ENCODE assay signal across 8 mouse cellular contexts in the genomic region with DNA sequence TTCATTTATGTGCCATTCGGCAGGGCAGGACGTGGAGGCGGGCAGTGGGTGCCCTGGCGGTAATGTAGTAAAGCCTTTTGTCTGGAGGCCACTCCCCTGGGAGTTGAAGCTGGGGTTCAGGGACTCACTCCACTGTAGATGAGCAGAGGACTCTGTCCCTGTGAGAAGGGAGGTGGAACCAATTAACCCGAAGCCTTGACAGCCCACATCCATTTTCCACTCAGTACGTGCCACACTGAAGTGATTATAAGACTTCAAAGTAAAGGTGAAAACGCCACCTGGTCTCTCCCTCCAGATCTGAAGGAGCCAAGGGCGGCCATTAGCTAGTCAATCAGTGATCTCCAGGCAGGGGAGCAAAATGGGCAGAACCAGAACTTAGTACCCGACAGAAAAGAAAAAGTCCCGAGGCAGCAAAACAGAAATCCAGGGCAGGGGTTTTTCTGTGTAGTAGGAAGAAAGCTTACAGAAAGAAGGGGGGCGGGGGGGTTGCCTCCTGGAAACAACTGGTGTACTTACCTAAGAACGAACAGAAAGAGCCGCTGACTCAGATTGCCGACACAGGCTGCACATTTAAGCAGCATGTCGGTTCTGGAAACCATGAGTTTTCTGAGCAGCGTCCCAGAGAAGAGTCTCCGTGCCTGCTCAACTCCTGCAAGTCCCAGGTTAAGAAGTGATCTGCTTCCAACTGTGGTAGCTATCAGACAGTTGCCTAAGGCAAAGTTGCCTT. TPM values are rescaled to one million over a fixed set of nuclear protein-coding genes. Genes with fewer than 3 reads are reported as not detected.
DNase-seq lines count a peak whose midpoint lies in the region; ATAC-seq and TF ChIP-seq lines count a peak whose summit lies in the region.

A gene (minus strand): TSS at position 677 of the 727 bp plus-strand sequence.

- peak within 1 kb of the TSS; percentile 74 for H3K9ac ChIP-seq in liver, embryonic 13.5 days

- DNase-seq in frontal cortex, adult 2 months (ENCODE audit: extremely low spot score in 1 of 2, low spot score in 1 of 2), result no peak
- no peak for DNase-seq in frontal cortex, postnatal 36 days (ENCODE audit: low spot score in 2 of 2)
- DNase-seq in gonadal fat pad, adult 2 months (ENCODE audit: low read depth), result no peak
- DNase-seq in kidney, adult 18-20 months, result peak; percentile 58
- no peak for DNase-seq in liver, embryonic 13.5 days
- no peak for DNase-seq in frontal cortex, postnatal 10 days (ENCODE audit: low spot score in 2 of 2)

- TF ChIP-seq POLR2A in small intestine, adult 2 months (IDR thresholded peaks at IDR 0.05; ENCODE audit: low read depth, low read length), result no peak

- H3K9me3 ChIP-seq in liver, embryonic 13.5 days (replicated peaks), result no peaks in the 10 kb centered on the region

- H3K27me3 ChIP-seq in liver, embryonic 13.5 days, result peaks cover 41% of the 10 kb centered on the region
- no peaks in the 10 kb centered on the region for H3K27me3 ChIP-seq in small intestine, adult 2 months (ENCODE audit: control insufficient read depth, insufficient read depth, low read length)

- H3K36me3 ChIP-seq in liver, embryonic 13.5 days, result no peaks in the 10 kb centered on the region
- no peaks in the 10 kb centered on the region for H3K36me3 ChIP-seq in small intestine, adult 2 months (ENCODE audit: control insufficient read depth, insufficient read depth, low read length)

- WGBS in liver, embryonic 13.5 days (ENCODE audit: insufficient replicate concordance), result 29% methylated on average over 17 of the region's 17 CpGs
- 17% methylated on average over 17 of the region's 17 CpGs for WGBS in small intestine, adult 2 months

- no peak for ATAC-seq in common myeloid progenitor, adult 5-6 weeks (replicated peaks; ENCODE audit: low read depth, poor library complexity, severe bottlenecking)
- no peak for ATAC-seq in liver, embryonic 13.5 days (ENCODE audit: low read depth)

- H3K27ac ChIP-seq in liver, embryonic 13.5 days, result no peak within 1 kb of the TSS
- H3K27ac ChIP-seq in small intestine, adult 2 months (ENCODE audit: insufficient read depth, low read depth, low read length), result peak within 1 kb of the TSS; percentile 45

- no peak for TF ChIP-seq CTCF in small intestine, adult 2 months (IDR thresholded peaks at IDR 0.05; ENCODE audit: extremely low read depth, insufficient read length, insufficient replicate concordance, low read depth, low read length)

- peaks cover 39% of the 10 kb centered on the region for H3K4me1 ChIP-seq in liver, embryonic 13.5 days (replicated peaks)
- H3K4me1 ChIP-seq in small intestine, adult 2 months (ENCODE audit: control insufficient read depth, insufficient read depth, insufficient read length, low read length), result peaks cover 13% of the 10 kb centered on the region

- H3K4me3 ChIP-seq in liver, embryonic 13.5 days (replicated peaks), result peak within 1 kb of the TSS; percentile 99
- peak within 1 kb of the TSS; percentile 49 for H3K4me3 ChIP-seq in small intestine, adult 2 months (ENCODE audit: low read depth, low read length)

- H3K4me2 ChIP-seq in liver, embryonic 13.5 days, result peak within 1 kb of the TSS; percentile 99

RNA-seq across cellular contexts. Expression of the gene that starts here (rescaled TPM):
- 47.1 and 47.7 TPM in 2 replicates for polyA plus RNA-seq in frontal cortex, adult 2 months (2012; rRNA removed)
- total RNA-seq in common myeloid progenitor, adult 5-6 weeks (2017), result 19.7 and 30.4 TPM in 2 replicates
- 106 and 126 TPM in 2 replicates for polyA plus RNA-seq in gonadal fat pad, adult 2 months (2012; rRNA removed)
- 46.8 and 57.1 TPM in 2 replicates for polyA plus RNA-seq in liver, embryonic 13.5 days (2015; fragmentation: Nextera tagmentation; extraction: Ambion mirVana)
- polyA plus RNA-seq in small intestine, adult 2 months (2012; rRNA removed), result 39.4 and 138 TPM in 2 replicates
